Mouse (Mus musculus) kidney, postnatal 36 days (tissue): ENCODE data around the gene Sema4d.

ENCODE experiments used
- DNase-seq, 2 experiments: peaks; one replicate each; pipeline ENCODE4 v3.0.0; 2021 to 2022; ENCODE audit warnings: mixed read lengths in 2 of 2

Sema4d gene

GRCm38 (mm10) chr13:51813621-51814615, 20.4 kb upstream of the Sema4d start:
- peak in 1 of 2 experiments; percentile 44 for DNase-seq

- DNase-seq: no peak
Measured at GRCm38 (mm10) chr13:51808141-51808540, 14.6 kb upstream of the Sema4d start.

- no peak for DNase-seq
Measured at GRCm38 (mm10) chr13:51806220-51806619, 12.7 kb upstream of the Sema4d start.

- DNase-seq: no peak
Measured at GRCm38 (mm10) chr13:51805634-51806033, 12.1 kb upstream of the Sema4d start.

- DNase-seq: no peak
Measured at GRCm38 (mm10) chr13:51800921-51801320, 7.4 kb upstream of the Sema4d start.

- no peak for DNase-seq
Measured at GRCm38 (mm10) chr13:51799735-51800522, 6.4 kb upstream of the Sema4d start.

GRCm38 (mm10) chr13:51797899-51798746, 4.6 kb upstream of the Sema4d start:
- no peak for DNase-seq

- DNase-seq: no peak
Measured at GRCm38 (mm10) chr13:51793948-51794347, 401 bp upstream of the Sema4d start.

GRCm38 (mm10) chr13:51792729-51793424, 670 bp downstream of the Sema4d start:
- peak; percentile 29 to 67 for DNase-seq

GRCm38 (mm10) chr13:51792135-51792573, 1.4 kb downstream of the Sema4d start:
- DNase-seq: peak in 1 of 2 experiments; percentile 38

GRCm38 (mm10) chr13:51791604-51792003, 1.9 kb downstream of the Sema4d start:
- peak; percentile 41 to 54 for DNase-seq

GRCm38 (mm10) chr13:51790793-51791192, 2.8 kb downstream of the Sema4d start:
- DNase-seq: peak in 1 of 2 experiments; percentile 44

GRCm38 (mm10) chr13:51787858-51788257, 5.7 kb downstream of the Sema4d start:
- DNase-seq: peak; percentile 32 to 39

- DNase-seq: peak; percentile 55 to 60
Measured at GRCm38 (mm10) chr13:51786616-51787015, 6.9 kb downstream of the Sema4d start.

- DNase-seq: no peak
Measured at GRCm38 (mm10) chr13:51784476-51784875, 9.1 kb downstream of the Sema4d start.

GRCm38 (mm10) chr13:51783857-51784256, 9.7 kb downstream of the Sema4d start:
- DNase-seq: peak; percentile 44 to 53

GRCm38 (mm10) chr13:51780509-51781155, 12.9 kb downstream of the Sema4d start:
- no peak for DNase-seq

- peak; percentile 57 to 68 for DNase-seq
Measured at GRCm38 (mm10) chr13:51778983-51779962, 14.3 kb downstream of the Sema4d start.

GRCm38 (mm10) chr13:51778351-51778982, 15.1 kb downstream of the Sema4d start:
- DNase-seq: no peak
